Mouse (Mus musculus) spleen, adult 2 months (tissue): ENCODE results near the gene Cnn3. TPM values are rescaled to one million over a fixed set of nuclear protein-coding genes. Genes with fewer than 3 reads are reported as not detected.
A peak's percentile ranks its signal among the peaks of the same experiment; 100 is the strongest.

Source experiments
- DNase-seq, 2 experiments: peaks; one replicate each; pipeline versions ENCODE4 v3.0.0 to v3.0.0-alpha.2; 2012 to 2021; ENCODE audit warnings: low spot score in 2 of 2, low read depth in 1 of 2
- H3K27ac ChIP-seq: fragments of 200-500 bp; 2 replicates; pipeline ENCODE4 v1.5.1; 2012; ENCODE audit warnings: low read length, inconsistent platforms; ENCODE audit not compliant: insufficient read depth
- H3K27me3 ChIP-seq: fragments of 200-500 bp; 2 replicates; pipeline ENCODE4 v1.6.1; 2012; ENCODE audit warnings: mild to moderate bottlenecking, moderate library complexity, low read length, inconsistent platforms; ENCODE audit not compliant: control insufficient read depth, insufficient read depth
- H3K36me3 ChIP-seq: fragments of 200-500 bp; 2 replicates; pipeline ENCODE4 v1.6.1; 2012; ENCODE audit warnings: mild to moderate bottlenecking, low read length, inconsistent platforms; ENCODE audit not compliant: control insufficient read depth, insufficient read depth
- H3K4me1 ChIP-seq: fragments of 200-500 bp; 2 replicates; pipeline ENCODE4 v1.6.1; 2011; ENCODE audit warnings: inconsistent platforms; ENCODE audit not compliant: control insufficient read depth, insufficient read depth, insufficient read length
- H3K4me3 ChIP-seq: fragments of 200-500 bp; 2 replicates; pipeline ENCODE4 v1.5.1; 2011; ENCODE audit warnings: mild to moderate bottlenecking, inconsistent platforms; ENCODE audit not compliant: insufficient read depth, insufficient read length; ENCODE audit errors: extremely low read depth
- CTCF ChIP-seq: fragments of 200-500 bp; IDR thresholded peaks from 2 replicates; pipeline ENCODE4 v1.5.1; 2011; ENCODE audit warnings: mild to moderate bottlenecking, inconsistent platforms; ENCODE audit not compliant: insufficient read depth, insufficient read length, insufficient replicate concordance; ENCODE audit errors: extremely low read depth
- POLR2A ChIP-seq: fragments of 200-500 bp; IDR thresholded peaks from 2 replicates; pipeline ENCODE4 v1.6.1; 2011; ENCODE audit warnings: low read depth, low read length, inconsistent platforms
- WGBS: fragments of 180-500 bp; shearing (Covaris S2); methylation state at CpG from one replicate; pipeline ENCODE4 v1.1.7; 2018; 5-methylcytosine and 5-hydroxymethylcytosine counted together
- polyA plus RNA-seq: library from polyadenylated mRNA; depleted of rRNA; stranded (reverse); fragments of >200 nt; gene quantifications from 2 replicates; pipeline ENCODE4 v1.2.3, GENCODE M21; 2012

The Cnn3 gene
- polyA plus RNA-seq, 1 experiment = 55.7 TPM

- DNase-seq = no peak
- WGBS = 94% methylated on average over 7 of the region's 7 CpGs
- Histone ChIP-seq H3K4me1 (peaks cover 16% of the 10 kb centered on the region), H3K4me3 (no peak overlapping the region), H3K27me3 (no peaks in the 10 kb centered on the region), H3K36me3 (no peaks in the 10 kb centered on the region), H3K27ac (no peak overlapping the region)
- TF ChIP-seq CTCF = no peak
- TF ChIP-seq POLR2A = no peak
Measured at GRCm38 (mm10) chr3:121464733-121465305, 38.5 kb downstream of the Cnn3 start.

- DNase-seq = no peak
- Histone ChIP-seq H3K4me1 (peaks cover 9% of the 10 kb centered on the region; the same call in 1 of the 2 replicates), H3K27ac (no peak overlapping the region), H3K27me3 (no peaks in the 10 kb centered on the region), H3K36me3 (no peaks in the 10 kb centered on the region), H3K4me3 (no peak overlapping the region)
- TF ChIP-seq CTCF = no peak
- WGBS = 88% methylated on average over 10 of the region's 10 CpGs
Measured at GRCm38 (mm10) chr3:121465795-121466194, 39.5 kb downstream of the Cnn3 start.

GRCm38 (mm10) chr3:121467094-121467552 lies 40.8 kb downstream of the Cnn3 start:
- 17% methylated on average over 10 of the region's 10 CpGs for WGBS
- DNase-seq = peak; percentile 15 to 18

GRCm38 (mm10) chr3:121468136-121468535 lies 41.8 kb downstream of the Cnn3 start:
- Histone ChIP-seq H3K36me3 (no peaks in the 10 kb centered on the region), H3K27ac (no peak overlapping the region), H3K27me3 (no peaks in the 10 kb centered on the region), H3K4me3 (no peak overlapping the region), H3K4me1 (peaks cover 6% of the 10 kb centered on the region; the same call in 1 of the 2 replicates)
- 76% methylated on average over 2 of the region's 2 CpGs for WGBS
- no peak for DNase-seq
- TF ChIP-seq POLR2A = no peak
- no peak for TF ChIP-seq CTCF

More at GRCm38 (mm10) chr3:121467094-121467552, 40.8 kb downstream of the Cnn3 start:
- TF ChIP-seq CTCF (no peak), POLR2A (no peak)
- Histone ChIP-seq H3K27me3 (no peaks in the 10 kb centered on the region), H3K4me1 (peaks cover 6% of the 10 kb centered on the region; the same call in 1 of the 2 replicates), H3K4me3 (no peak overlapping the region), H3K27ac (peak overlapping the region; percentile 21; the same call in 1 of the 2 replicates), H3K36me3 (no peaks in the 10 kb centered on the region)

GRCm38 (mm10) chr3:121469185-121469975 lies 43.1 kb downstream of the Cnn3 start:
- H3K4me1 ChIP-seq = peaks cover 6% of the 10 kb centered on the region; the same call in 1 of the 2 replicates
- 31% methylated on average over 13 of the region's 13 CpGs for WGBS
- TF ChIP-seq CTCF = no peak
- TF ChIP-seq POLR2A = no peak
- H3K27me3 ChIP-seq = no peaks in the 10 kb centered on the region
- no peak overlapping the region for H3K27ac ChIP-seq
- no peak overlapping the region for H3K4me3 ChIP-seq
- no peak for DNase-seq
- no peaks in the 10 kb centered on the region for H3K36me3 ChIP-seq

GRCm38 (mm10) chr3:121471703-121472102 lies 45.4 kb downstream of the Cnn3 start:
- Histone ChIP-seq H3K27ac (no peak overlapping the region), H3K4me3 (no peak overlapping the region), H3K36me3 (no peaks in the 10 kb centered on the region), H3K4me1 (peaks cover 14% of the 10 kb centered on the region; the same call in 1 of the 2 replicates), H3K27me3 (no peaks in the 10 kb centered on the region)
- 91% methylated on average over 11 of the region's 11 CpGs for WGBS
- DNase-seq = no peak
- TF ChIP-seq POLR2A = no peak
- TF ChIP-seq CTCF = no peak
